Mouse (Mus musculus) stomach, embryonic 16.5 days (tissue): ENCODE data around the gene Adra1b. TPM values are rescaled to one million over a fixed set of nuclear protein-coding genes. Genes with fewer than 3 reads are reported as not detected.

Experiments
- ATAC-seq: fragments of 200-750 bp; cut with Nextera tagmentation; 2 replicates; pipeline ENCODE4 v1.8.0; 2017; ENCODE audit warnings: moderate number of reproducible peaks, moderate TSS enrichment; ENCODE audit not compliant: insufficient read depth, low FRiP score
- H3K27ac ChIP-seq: fragments of 300-500 bp; sonication (generic); 2 replicates; pipeline ENCODE4 v1.5.1; 2014; ENCODE audit warnings: low read length
- H3K27me3 ChIP-seq: fragments of 300-500 bp; sonication (generic); 2 replicates; pipeline ENCODE4 v1.6.1; 2014; ENCODE audit warnings: low read length, control low read depth, mixed read lengths; ENCODE audit not compliant: control insufficient read depth, insufficient read depth
- H3K36me3 ChIP-seq: fragments of 300-500 bp; sonication (generic); 2 replicates; pipeline ENCODE4 v1.6.1; 2014; ENCODE audit warnings: low read length; ENCODE audit not compliant: control insufficient read depth, insufficient read depth
- H3K4me1 ChIP-seq: fragments of 300-500 bp; sonication (generic); 2 replicates; pipeline ENCODE4 v1.6.1; 2014; ENCODE audit warnings: low read length, control low read depth, mixed read lengths; ENCODE audit not compliant: control insufficient read depth, insufficient read depth
- H3K4me2 ChIP-seq: fragments of 300-500 bp; sonication (generic); 2 replicates; pipeline ENCODE4 v1.6.1; 2014; ENCODE audit warnings: low read depth, low read length, mixed read lengths
- H3K4me3 ChIP-seq: fragments of 300-500 bp; sonication (generic); replicated peaks from 2 replicates; pipeline ENCODE4 v1.5.1; 2014; ENCODE audit warnings: mild to moderate bottlenecking, low read length
- H3K9ac ChIP-seq: fragments of 300-500 bp; sonication (generic); 2 replicates; pipeline ENCODE4 v1.6.1; 2014; ENCODE audit warnings: low read length
- H3K9me3 ChIP-seq: fragments of 300-500 bp; sonication (generic); replicated peaks from 2 replicates; pipeline ENCODE4 v1.6.1; 2016; ENCODE audit warnings: low read length, control low read depth; ENCODE audit not compliant: control insufficient read depth
- WGBS: fragments of 180-500 bp; shearing (Covaris S2); extraction: QIAGEN DNeasy Blood & Tissue Kit; methylation state at CpG from one replicate; pipeline ENCODE4 v1.1.7; 2014; 5-methylcytosine and 5-hydroxymethylcytosine counted together
- polyA plus RNA-seq: library from polyadenylated mRNA; unstranded; fragments of >200 nt; fragmentation: Nextera tagmentation; extraction: Ambion mirVana; gene quantifications from 2 replicates; pipeline ENCODE4 v1.2.1, GENCODE M21; 2015

The Adra1b gene
- polyA plus RNA-seq, 1 experiment from 2014 or later, result 0.65 TPM

DNA sequence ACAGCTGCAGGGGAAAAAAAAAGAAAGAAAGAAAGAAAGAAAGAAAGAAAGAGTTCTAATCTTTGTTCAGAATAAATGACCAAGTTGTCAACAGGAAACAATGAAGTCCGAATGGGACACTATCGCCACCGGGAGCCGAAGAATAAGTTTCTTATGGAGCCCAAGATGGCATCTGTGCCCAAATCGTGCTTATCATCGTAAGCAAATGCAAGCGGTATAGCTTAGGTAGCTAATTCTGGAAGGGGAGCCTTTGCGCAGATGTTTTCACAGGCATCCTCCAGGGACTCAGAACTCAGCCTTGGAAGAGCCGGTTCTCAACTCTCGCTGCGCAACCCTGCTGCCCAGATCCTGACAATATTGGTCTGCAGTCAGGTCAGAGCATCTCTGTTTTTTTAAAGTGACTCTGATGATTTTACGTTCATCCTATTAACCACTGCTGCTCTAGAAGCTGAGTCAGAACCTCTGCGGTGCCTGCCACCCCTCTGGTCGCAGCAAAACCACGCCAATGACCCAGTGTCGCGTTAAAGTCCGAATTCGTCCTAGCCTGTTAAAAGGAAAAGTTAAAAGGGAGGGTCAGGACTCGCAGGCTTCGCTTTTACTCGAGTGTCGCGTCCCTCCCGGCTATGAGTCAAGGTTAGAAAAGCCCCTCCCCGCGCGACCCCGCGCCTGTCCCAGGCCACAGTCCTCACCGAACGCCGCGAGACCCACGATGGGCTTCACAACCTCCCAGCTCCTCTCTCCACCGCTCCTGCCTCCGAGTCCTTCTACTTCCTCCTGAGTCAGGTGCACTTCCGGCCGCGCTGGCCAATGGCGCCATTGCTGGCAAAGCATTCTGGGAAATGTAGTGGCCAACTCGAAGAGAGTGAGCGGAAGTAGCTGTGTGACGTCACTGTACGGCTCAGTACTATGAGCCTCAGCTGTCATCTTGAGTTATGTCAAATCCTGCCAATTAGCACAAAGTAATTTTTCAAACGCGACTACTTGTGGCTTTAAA is 153.5 kb downstream of the Adra1b start, which contains the start of gene Ttc1:
Gene Ttc1 (minus strand): TSS at position 776 of the 994 bp plus-strand sequence.
- Histone ChIP-seq H3K4me3 (peak within 1 kb of the TSS; percentile 80), H3K9ac (peak within 1 kb of the TSS; percentile 82), H3K4me2 (peak within 1 kb of the TSS; percentile 81), H3K27me3 (no peaks in the 10 kb centered on the region), H3K36me3 (no peaks in the 10 kb centered on the region), H3K27ac (peak within 1 kb of the TSS; percentile 36; the same call in 1 of the 2 replicates), H3K9me3 (no peaks in the 10 kb centered on the region), H3K4me1 (0 out of 2 replicates have a peak, but pooled peaks cover 4% of the 10 kb centered on the region)
- 3% methylated on average over 47 of the region's 47 CpGs for WGBS
- ATAC-seq, result peak; percentile 99

DNA sequence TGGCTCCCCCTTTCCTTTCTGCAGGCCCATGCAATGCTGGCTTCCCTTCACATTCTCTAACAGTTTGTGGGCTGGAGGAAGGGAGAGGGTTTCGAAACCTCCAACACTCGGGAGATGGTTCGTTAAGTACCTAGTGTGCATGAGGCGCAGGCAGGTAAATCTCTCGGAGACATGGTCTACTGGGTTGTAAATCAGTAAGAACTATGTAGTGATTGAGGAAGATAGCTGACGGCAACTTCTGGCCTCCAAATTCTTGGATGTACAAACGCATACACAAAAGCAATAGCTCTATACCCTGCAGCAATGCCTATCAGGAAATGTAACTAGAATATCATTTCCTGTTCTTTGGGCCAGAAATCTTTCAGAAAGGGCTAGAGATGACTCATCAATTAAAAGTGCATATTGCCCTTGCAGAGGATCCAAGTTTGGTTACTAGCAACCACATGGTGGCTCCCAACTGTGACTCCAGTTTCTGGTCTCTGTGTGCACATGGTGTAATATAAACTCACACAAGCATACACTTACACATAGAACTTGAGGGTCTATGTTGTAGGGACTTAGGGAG is 172.2 kb downstream of the Adra1b start:
- Histone ChIP-seq H3K4me3 (no peak overlapping the region), H3K4me1 (no peaks in the 10 kb centered on the region), H3K9ac (no peak overlapping the region), H3K9me3 (no peaks in the 10 kb centered on the region), H3K27ac (no peak overlapping the region), H3K36me3 (peaks cover 4% of the 10 kb centered on the region; the same call in 1 of the 2 replicates), H3K4me2 (no peak overlapping the region), H3K27me3 (no peaks in the 10 kb centered on the region)
- ATAC-seq, result no peak
- 87% methylated on average over 7 of the region's 7 CpGs for WGBS

DNA sequence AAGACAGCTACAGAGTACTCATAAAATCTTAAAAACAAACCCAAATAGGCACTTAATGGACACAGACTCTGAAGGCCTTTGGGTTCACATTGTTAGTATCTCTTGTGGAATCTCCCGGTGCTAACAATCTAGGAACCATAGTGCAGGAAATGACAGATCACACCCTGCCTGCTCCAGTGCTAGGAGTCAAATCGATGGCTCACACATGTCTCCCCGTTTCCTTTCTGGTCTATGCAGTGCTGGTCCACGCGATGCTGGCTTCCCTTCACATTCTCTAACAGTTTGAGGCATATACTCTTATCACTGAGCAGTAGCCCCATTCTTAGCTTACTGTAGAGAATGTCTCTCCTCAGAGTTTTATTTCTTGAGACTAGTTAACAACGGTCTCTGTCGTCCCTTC is 173.2 kb downstream of the Adra1b start:
- no peaks in the 10 kb centered on the region for H3K27me3 ChIP-seq
- H3K4me2 ChIP-seq, result no peak overlapping the region
- no peaks in the 10 kb centered on the region for H3K9me3 ChIP-seq
- peaks cover 3% of the 10 kb centered on the region; the same call in 1 of the 2 replicates for H3K36me3 ChIP-seq
- H3K4me1 ChIP-seq, result no peaks in the 10 kb centered on the region
- ATAC-seq, result no peak
- no peak overlapping the region for H3K4me3 ChIP-seq
- H3K9ac ChIP-seq, result no peak overlapping the region
- H3K27ac ChIP-seq, result no peak overlapping the region
- WGBS, result 68% methylated on average over 7 of the region's 7 CpGs

Other genes starting within 250 kb of the Adra1b start
- gene Pwwp2a, start 219.2 kb downstream of the Adra1b start, polyA plus RNA-seq, result 9.4 and 11.9 TPM in 2 replicates
- gene Ttc1, start 153.2 kb downstream of the Adra1b start, polyA plus RNA-seq, result 58.8 and 60.7 TPM in 2 replicates